Mouse (Mus musculus) cerebral cortex, adult 2 months (tissue): Measurements from ENCODE around the gene Trim44.

Source experiments
- WGBS: fragments of 180-500 bp; shearing (Covaris S2); methylation state at CpG from one replicate; pipeline ENCODE4 v1.1.7; 2018; 5-methylcytosine and 5-hydroxymethylcytosine counted together

Trim44 gene

DNA sequence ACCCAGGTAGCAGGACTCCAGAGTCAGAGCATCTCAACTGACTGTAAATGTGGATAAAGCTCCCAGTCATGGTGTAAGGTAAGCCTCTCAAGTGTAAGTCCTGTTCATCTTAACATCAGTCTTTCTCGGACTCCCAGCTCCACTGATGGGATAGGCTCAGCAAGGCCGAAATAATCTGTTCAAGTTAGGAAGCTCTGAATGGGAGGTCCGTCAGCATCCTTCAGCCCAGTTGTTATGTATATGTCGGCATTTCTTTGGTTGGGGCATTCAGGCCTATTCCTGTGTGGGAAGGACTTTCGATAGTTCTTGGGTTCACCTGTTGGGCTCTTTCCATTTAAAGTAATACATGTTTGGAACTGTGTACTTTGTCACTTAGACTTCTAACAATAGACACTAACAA, 3.6 kb downstream of the Trim44 start:
- WGBS: 92% methylated on average over 5 of the region's 5 CpGs

DNA sequence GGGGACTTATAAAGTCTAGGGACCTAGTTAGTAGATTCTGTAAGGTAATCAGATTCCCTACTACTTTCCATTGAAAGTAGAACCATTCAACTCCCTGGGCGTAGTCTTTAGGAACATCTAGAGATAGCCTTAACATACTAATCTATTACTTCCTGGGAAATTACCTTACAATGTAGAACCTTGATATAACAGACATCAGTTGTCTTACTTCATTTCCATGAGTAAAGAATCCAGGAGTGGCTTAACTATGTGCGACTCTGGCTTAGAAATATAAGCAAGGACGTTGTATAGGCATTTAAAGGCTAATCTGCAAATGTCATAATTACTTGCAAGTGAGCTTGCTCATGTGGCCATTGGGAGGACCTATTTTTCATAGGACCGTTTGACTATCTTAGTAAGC, 4.3 kb downstream of the Trim44 start:
- 87% methylated on average over 4 of the region's 4 CpGs for WGBS

DNA sequence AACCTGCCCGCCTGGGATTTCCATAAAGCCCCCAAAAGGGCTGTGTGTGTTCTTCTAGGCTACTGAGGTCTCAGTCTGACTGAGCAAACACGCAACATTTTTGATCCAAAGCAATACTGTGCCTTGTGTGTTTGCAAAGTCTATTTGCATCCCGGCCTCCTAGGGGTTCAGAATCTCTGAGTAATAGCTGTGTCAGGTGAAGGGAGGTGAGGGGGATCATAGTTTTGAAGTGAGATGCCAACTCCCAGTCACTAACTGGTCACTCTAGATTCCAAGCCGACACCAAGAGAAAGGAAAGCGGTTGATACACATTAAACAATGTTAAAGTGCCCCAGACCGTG, 6.3 kb downstream of the Trim44 start:
- 7% methylated on average over 6 of the region's 6 CpGs for WGBS

DNA sequence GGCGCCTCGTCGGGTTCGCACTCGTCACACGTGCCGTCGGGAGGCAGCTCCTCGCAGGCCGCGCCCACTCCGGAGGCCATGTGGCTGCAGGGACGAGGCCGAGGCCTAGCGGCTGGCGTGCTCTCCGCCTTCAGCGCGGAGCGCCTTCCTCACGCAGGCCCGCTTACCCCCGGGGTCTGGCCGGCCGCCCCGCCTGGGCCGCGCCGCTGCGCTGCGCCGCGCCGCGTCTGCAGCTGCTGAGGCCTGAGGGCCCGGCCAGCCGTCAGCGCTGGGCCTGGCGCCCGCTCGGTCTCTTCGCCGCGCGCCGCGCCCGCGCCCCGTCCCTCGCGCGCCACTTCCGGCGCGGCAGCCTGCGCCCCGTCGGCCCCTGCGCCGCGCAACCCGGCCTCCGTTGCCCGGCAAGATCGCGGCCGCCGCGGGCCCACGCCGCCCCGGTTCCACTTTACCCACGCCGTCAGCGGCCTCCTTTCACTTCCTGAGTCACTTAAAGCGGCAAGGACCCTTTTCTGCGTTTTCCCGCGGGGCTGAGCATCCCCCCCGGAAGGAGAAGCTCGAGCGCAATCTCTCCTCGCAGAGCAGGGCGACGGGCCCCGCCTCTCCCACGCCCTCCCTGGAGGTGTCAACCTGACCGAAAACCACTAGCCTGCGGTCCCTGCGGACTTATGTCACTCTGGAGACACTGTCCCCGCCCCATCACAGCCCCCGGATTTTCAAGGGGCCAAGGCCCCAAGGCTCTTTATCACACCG, 6.8 kb downstream of the Trim44 start:
- under 1% methylated on average over 83 of the region's 94 CpGs for WGBS

DNA sequence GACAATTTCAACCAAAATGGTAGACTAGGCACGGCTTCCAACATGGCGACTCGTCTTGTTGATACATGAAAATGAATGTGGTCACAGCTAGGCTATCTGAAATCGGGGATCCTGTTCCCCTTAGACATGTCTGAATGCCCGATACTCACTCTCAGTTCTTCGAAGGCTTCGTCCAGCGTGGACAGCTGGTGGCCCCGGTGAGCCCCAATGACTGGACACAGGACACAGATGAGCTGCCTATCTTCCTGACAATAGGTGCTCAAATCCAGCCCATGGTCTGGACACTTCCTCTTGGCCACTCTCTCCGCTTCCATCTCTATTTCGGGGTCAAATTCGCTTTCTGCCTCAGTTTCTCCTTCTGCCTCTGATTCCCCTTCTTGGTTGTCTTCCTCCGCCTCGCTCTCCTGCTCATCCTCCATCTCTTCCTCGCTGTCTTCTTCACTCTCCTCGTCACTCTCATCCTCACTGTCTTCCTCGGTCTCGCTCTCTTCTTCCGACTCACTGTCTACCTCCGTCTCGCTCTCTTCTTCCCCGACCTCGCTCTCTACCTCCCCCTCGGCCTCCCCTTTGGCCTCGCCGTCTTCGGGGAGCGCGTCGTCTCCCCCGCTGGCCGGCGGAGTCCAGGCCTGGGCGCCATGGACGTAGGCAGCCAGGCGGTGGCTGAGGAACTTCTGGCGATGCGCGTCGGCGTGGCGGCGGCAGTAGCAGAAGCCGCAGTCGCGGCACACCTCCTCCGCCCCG, 7.6 kb downstream of the Trim44 start:
- WGBS: 40% methylated on average over 44 of the region's 48 CpGs

DNA sequence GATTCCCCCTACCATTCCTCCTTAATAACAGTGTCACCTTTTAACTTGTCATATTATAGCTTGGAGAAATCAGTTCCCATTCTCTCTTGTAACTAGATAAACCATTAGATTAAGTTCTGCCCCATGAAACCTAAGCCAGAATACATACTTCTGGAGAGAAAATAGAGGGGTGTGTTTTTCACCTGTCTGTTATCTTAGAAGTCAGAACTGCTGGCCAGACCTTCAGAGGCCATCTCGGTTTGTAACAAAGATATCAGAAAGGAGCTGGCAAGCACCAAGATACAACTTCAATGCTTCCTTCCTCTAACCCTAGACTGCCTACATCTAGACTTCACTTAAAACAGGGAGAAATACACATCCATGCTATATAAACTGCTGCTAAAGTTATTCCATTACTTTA, 11.1 kb downstream of the Trim44 start:
- 62% methylated on average over 1 of the region's 1 CpGs for WGBS

DNA sequence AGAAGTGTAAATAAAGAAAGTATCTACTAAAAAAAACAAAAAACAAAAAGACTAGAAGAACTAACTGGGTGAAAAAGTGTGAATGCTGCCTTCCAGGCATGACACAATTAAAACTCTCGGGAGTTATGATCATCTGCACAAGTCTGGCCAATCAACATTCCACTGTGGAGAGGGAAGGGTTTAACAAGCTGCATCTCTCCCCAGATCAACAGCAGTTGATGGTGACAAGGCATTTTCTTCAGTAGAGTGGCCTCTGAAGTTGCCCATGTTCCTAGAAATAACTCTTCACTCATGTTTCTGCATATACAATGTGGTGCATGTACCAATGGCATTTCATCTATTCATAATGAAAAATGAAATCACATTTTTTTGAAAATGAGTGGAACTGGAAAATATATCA, 14.2 kb downstream of the Trim44 start:
- 78% methylated on average over 1 of the region's 1 CpGs for WGBS

DNA sequence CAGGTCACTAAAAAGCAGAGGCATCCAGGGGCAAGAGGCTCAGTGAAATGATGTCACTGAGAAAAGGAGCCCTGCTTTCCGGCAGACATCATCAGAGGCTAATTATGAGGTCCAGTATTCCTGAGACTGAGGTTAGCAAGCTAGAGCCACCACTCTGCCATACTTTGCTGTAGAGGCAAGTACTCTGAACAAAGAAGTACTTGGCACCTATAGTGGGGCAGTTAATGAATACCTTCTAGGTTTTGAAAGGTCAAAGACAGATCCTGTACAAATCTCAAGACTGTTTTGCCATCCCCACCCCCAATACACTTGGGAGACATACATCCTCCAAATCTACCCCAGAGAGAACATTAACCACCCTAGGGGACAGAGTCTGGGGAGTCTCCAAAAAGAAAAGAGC, 23.1 kb downstream of the Trim44 start:
- 62% methylated on average over 1 of the region's 1 CpGs for WGBS

DNA sequence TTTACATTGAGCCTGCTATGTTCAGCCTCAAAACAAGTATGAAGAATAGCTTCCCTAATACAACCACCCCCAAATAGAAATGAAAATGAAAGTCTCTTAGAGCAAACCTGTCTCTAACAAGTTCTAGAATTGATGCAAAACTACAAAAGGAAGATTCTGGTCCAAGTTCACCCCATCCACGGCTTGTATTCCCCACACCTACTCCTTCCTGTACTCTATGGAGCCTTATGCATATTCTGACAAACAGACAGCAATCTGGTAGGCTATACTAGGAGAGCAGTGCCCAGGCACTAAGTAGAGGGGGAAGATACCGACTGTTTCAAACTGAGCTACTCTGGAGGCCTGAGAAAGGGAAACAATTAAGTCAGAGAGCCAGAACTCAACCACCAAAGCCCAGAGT, 23.6 kb downstream of the Trim44 start:
- WGBS: 19% methylated on average over 2 of the region's 2 CpGs

DNA sequence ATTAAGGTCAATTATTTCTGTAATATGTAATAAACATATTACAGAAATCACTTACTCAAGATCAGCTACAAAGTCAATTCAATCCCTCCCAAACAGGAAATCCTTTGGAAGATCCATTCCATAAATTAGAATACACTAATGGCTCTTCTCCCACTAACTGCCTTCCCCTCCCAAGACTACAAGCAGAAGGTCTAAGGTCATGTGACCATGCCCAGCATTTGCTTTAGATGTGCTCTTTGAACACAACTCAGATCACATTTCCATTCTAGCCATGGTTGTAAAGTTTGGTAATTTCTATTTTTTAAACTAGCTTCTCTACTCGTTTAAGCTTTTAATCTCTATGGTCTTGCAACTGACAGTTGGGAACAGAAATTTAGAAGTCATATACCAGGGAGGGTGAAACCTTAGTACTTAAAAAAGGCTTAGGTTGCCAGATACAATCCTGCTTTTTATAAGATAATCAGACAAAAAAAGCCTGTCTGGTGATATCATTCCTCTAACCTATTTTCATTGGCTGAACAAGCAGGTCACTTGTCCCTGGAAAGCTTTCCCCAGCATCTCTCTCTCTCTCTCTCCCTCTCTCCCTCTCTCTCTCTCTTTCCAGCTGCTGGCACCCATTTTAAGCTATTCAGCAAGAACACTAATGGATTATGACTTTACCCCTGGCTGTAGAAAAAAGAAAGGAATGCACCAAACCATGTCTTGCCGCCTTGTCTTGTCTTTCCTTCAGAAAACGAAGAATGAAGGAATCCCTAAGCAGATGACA, 24.4 kb downstream of the Trim44 start:
- 52% methylated on average over 3 of the region's 3 CpGs for WGBS

DNA sequence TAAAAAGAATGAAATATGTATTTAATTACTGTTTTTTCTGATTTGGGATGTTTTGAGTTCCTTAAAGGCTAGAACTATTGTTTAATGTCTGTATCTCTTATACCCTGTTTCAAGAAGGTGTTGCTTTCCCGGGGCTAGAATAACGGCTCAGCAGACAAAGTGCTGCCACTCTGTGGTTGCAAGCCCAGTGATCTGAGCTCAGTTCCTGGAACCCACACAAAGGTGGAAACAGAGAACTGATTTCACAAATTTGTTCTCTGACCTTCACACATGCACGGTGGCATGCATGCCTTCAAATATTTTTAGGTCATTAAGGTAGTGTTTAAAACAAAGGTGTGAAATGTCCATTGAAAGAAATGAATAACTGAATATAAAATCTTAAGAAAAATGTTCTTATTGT, 25.1 kb downstream of the Trim44 start:
- 41% methylated on average over 3 of the region's 3 CpGs for WGBS

DNA sequence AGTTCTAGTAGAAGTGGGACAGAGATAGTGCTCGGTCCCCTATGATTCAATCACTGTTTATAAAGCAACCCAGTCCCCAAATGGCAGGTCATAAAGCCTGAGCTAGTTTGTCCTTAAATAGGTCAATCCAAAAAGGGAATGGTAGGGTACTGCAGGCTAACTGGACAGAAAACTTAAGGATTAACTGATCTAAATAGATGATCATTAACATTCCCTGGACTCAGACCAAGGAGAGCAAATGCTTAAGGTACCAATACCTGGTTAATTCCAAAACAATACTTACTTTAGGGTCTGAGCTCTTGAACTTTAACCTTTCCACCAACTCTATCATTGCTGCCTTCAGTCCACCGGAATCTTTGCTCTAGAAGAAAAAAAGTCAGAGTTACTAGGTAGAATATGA, 27.0 kb downstream of the Trim44 start:
- 99% methylated on average over 2 of the region's 2 CpGs for WGBS

DNA sequence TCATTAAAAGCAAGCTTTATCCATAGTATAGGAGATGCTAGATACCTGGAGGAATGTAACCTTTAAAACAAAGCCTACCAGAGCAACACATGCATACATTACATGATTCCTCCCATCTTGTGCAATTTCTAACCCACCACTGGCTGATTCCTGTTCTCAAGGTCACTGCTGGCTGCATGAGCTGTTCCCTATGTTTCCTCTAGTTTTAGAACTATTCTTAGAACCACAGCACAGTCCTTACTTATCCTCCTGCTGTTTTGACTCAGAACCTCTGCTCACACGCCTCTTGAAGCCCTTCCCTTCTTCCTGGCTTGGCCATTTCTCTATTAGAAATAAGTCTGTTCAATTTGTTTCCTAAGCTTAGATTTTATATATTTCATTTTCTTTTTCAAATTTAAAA, 28.7 kb downstream of the Trim44 start:
- 46% methylated on average over 1 of the region's 1 CpGs for WGBS

DNA sequence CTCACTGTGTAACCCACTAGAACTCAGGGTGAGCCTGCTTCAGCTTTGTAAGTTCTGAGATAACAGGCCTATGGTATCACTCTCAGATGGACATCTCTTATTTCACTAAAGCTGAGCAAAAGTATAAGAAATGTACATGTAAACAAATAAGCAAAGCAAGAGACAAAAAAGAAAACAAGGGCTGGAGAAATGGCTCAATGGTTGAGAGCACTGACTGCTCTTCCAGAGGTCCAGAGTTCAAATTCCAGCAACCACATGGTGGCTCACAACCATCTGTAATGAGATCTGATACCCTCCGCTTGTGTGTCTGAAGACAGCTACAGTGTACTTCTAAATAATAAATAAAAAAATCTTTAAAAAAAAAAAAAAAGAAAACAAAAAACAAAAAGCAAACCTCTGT, 29.2 kb downstream of the Trim44 start:
- 97% methylated on average over 1 of the region's 1 CpGs for WGBS

DNA sequence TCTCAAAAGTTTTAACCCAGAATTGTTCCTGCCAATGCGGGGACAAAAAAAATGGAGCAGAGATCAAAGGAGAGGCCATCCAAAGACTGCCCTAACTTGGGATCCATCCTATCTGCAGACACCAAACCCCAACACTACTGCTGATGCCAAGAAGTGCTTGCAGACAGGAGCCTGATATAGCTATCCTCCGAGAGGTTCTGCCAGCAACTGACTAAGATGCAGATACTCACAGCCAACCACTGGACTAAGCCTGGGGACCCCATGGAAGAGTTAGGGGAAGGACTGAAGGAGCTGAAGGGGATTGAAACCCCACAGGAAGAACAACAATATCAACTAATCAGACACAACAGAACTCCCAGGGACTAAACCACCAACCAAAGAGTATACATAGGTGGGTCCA, 30.3 kb downstream of the Trim44 start:
- WGBS: 86% methylated on average over 2 of the region's 2 CpGs

DNA sequence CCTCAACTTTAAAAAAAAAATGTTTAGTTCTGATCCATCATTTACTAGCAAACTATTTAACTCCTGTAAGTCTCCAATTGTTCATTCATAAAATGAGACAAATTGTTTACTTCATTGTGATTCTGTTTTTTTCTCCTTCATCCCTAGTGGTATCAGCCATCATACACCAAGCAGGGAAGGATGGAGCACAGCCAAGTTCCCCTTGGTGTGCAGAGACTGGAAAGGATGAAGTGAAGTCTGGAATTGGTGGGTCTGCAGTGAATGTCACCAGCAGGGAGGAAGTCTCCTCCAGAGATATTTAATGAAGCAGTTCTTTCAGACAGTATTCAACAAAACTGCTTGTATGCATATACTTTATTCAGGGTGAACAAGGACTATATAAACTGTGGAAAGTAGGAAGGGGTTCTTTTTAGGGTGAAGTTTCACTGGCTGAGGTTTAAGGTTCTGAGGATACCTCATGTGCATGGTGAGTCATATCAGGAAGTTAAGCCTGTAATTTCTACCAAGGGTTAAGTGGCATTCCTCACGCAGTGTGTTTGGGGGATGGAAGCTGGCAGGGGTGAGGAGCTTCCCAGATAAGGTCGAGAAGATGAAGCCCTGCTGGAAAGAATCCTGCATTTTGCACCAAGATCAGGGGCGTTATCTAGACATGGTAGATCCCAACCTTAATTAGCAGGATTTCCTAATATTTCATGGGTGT, 34.1 kb downstream of the Trim44 start:
- 59% methylated on average over 3 of the region's 3 CpGs for WGBS

DNA sequence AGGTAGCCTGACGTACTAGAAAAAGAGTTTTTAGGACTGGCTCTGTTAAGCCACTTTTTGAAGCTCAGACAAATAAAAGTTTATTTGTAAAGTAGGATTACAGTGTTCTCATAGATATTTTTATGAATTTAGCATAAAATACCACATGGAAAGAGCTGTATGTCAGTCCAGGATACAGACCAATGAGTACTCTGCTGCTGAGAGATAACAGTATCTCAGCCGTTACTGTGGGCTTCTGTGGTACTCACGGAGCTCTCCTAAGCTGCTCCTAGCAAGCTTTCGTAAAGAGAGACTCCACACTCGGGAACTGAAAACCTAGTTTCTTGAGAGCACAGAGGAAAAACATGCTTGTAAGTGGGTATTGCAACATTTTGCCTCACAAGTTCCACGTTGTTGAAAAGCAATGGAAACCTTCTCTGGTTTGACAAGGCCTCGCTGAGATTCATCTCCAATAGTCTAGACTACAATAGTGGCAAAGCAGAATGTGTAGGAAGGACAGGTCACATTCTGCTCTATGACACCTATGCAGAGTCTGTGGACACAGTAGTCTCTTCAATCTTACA, 41.6 kb downstream of the Trim44 start:
- WGBS: 74% methylated on average over 7 of the region's 7 CpGs

DNA sequence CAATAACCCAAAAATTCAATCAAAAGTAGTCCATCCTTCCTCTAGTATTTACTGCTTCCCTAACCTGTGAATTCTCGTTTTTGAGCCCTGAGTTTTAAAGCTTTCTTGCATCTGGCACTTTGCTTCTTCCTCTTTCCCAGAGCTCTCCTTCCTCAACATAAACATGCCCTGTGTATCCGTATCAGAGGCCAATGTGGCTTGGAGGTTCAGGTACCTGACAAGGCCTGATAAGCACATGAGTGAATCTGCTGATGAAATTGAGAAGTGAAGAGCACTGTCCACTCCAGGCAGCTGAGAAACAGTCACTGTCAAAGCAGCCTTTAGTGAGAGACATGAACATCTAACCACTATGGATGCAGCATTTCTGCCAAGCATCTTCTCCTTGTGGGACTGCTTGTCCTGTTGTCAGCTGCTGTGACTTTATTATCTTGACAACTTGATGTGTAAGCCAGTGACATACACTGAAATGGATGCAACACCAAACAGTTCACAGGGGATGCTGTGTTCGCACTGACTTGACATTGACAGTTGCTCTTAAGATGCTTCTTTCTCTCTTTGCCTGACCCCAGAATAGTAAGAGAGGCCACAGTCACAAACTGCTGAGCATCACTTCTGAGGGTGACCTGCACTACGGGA, 42.9 kb downstream of the Trim44 start:
- 66% methylated on average over 4 of the region's 4 CpGs for WGBS

DNA sequence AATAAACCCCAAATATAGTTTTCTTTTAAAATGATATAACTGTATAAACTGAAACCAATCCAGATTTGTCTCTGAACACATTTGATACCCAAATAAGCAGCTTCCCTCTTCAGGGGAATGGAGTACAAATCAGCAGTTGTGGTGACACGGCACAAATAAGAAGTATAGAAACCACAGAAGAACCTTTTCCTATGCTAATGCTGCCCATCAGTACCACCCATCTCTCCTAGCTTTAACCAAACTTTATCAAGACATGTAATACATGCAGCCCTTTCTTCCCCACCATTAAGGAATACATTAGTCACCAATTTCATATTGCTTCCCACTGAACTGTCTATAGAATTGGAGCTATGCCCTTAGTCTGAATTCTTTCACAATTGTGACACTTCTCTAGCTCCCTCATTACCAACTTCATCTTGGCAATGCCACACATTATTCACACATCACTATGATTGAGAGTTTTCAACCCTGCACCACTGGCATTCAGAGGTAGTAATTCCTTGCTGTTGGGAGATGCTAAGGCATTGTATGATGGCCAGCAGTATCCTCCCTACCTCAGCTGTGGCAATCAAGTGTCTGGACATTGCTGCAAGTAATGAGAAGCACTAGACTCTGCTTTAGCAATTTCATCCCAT, 44.6 kb downstream of the Trim44 start:
- 40% methylated on average over 1 of the region's 1 CpGs for WGBS

DNA sequence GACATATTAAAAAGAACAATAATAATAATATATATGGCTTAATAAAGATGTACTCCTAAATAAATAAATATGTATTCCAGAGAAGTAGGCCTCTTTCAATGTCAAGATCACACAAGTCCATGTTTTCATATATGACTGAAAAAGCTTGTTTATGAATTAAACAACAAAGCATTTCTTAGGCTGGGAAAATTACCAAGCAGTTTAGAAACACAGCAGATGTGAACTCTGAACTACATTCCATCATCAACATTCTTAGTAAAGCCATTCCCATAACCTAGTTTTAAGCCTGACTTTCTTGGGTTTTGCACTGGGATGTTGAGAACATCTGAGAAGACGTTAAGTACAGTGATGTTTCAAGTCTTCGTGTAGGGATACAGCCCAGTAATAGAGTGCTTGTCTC, 45.4 kb downstream of the Trim44 start:
- 59% methylated on average over 2 of the region's 2 CpGs for WGBS
